Mouse (Mus musculus): ENCODE data around the gene Ankrd27.
A peak's percentile ranks its signal among the peaks of the same experiment; 100 is the strongest.

Ankrd27 gene

GRCm38 (mm10) chr7:35659173-35659572, 73.1 kb downstream of the Ankrd27 start:
- Histone ChIP-seq H3K36me3 (ENCODE audit: insufficient read depth, low read length) (no peaks in the 10 kb centered on the region), H3K9me3 (ENCODE audit: low read length) (no peaks in the 10 kb centered on the region), H3K4me3 (replicated peaks; ENCODE audit: low read length) (no peak overlapping the region), H3K4me1 (replicated peaks; ENCODE audit: low read depth, low read length) (peaks cover 50% of the 10 kb centered on the region), H3K27me3 (ENCODE audit: insufficient read depth, low read length) (0 out of 2 replicates have a peak, but pooled peaks cover 2% of the 10 kb centered on the region)
- TF ChIP-seq CTCF (conservative IDR thresholded peaks at IDR 0.05; ENCODE audit: low read length) = peak; percentile 97
- TF ChIP-seq POU5F1 (IDR thresholded peaks at IDR 0.05; ENCODE audit: borderline replicate concordance, low read length) = no peak

- no peaks in the 10 kb centered on the region for H3K9me3 ChIP-seq (ENCODE audit: low read length)
- no peak overlapping the region for H3K4me3 ChIP-seq (replicated peaks; ENCODE audit: low read length)
- 0 out of 2 replicates have a peak, but pooled peaks cover 2% of the 10 kb centered on the region for H3K27me3 ChIP-seq (ENCODE audit: insufficient read depth, low read length)
- peaks cover 25% of the 10 kb centered on the region for H3K4me1 ChIP-seq (replicated peaks; ENCODE audit: low read depth, low read length)
- TF ChIP-seq CTCF (conservative IDR thresholded peaks at IDR 0.05; ENCODE audit: low read length) (no peak), POU5F1 (IDR thresholded peaks at IDR 0.05; ENCODE audit: borderline replicate concordance, low read length) (no peak), NANOG (IDR thresholded peaks at IDR 0.05; ENCODE audit: borderline replicate concordance, low read length) (no peak)
- H3K36me3 ChIP-seq (ENCODE audit: insufficient read depth, low read length) = no peaks in the 10 kb centered on the region
Measured at GRCm38 (mm10) chr7:35663790-35664376, 77.8 kb downstream of the Ankrd27 start.

- H3K27me3 ChIP-seq (ENCODE audit: insufficient read depth, low read length) = no peaks in the 10 kb centered on the region
- TF ChIP-seq NANOG (IDR thresholded peaks at IDR 0.05; ENCODE audit: borderline replicate concordance, low read length) (no peak), POU5F1 (IDR thresholded peaks at IDR 0.05; ENCODE audit: borderline replicate concordance, low read length) (no peak), CTCF (conservative IDR thresholded peaks at IDR 0.05; ENCODE audit: low read length) (no peak)
- no peaks in the 10 kb centered on the region for H3K36me3 ChIP-seq (ENCODE audit: insufficient read depth, low read length)
- H3K9me3 ChIP-seq (ENCODE audit: low read length) = no peaks in the 10 kb centered on the region
- peaks cover 25% of the 10 kb centered on the region for H3K4me1 ChIP-seq (replicated peaks; ENCODE audit: low read depth, low read length)
- no peak overlapping the region for H3K4me3 ChIP-seq (replicated peaks; ENCODE audit: low read length)
Measured at GRCm38 (mm10) chr7:35668066-35669041, 82.3 kb downstream of the Ankrd27 start.

GRCm38 (mm10) chr7:35678976-35679375, 92.9 kb downstream of the Ankrd27 start:
- Histone ChIP-seq H3K36me3 (ENCODE audit: insufficient read depth, low read length) (no peaks in the 10 kb centered on the region), H3K27me3 (ENCODE audit: insufficient read depth, low read length) (no peaks in the 10 kb centered on the region), H3K4me1 (replicated peaks; ENCODE audit: low read depth, low read length) (peaks cover 18% of the 10 kb centered on the region; the same call in 1 of the 2 replicates), H3K9me3 (ENCODE audit: low read length) (peaks cover 7% of the 10 kb centered on the region), H3K4me3 (replicated peaks; ENCODE audit: low read length) (no peak overlapping the region)
- TF ChIP-seq NANOG (IDR thresholded peaks at IDR 0.05; ENCODE audit: borderline replicate concordance, low read length) (no peak), CTCF (conservative IDR thresholded peaks at IDR 0.05; ENCODE audit: low read length) (no peak), POU5F1 (IDR thresholded peaks at IDR 0.05; ENCODE audit: borderline replicate concordance, low read length) (no peak)

GRCm38 (mm10) chr7:35681559-35681958, 95.5 kb downstream of the Ankrd27 start:
- Histone ChIP-seq H3K27me3 (ENCODE audit: insufficient read depth, low read length) (no peaks in the 10 kb centered on the region; the same call in 1 of the 2 replicates), H3K9me3 (ENCODE audit: low read length) (peaks cover 7% of the 10 kb centered on the region), H3K4me3 (replicated peaks; ENCODE audit: low read length) (no peak overlapping the region), H3K36me3 (ENCODE audit: insufficient read depth, low read length) (no peaks in the 10 kb centered on the region), H3K4me1 (replicated peaks; ENCODE audit: low read depth, low read length) (peaks cover 16% of the 10 kb centered on the region)
- TF ChIP-seq POU5F1 (IDR thresholded peaks at IDR 0.05; ENCODE audit: borderline replicate concordance, low read length) (no peak), NANOG (IDR thresholded peaks at IDR 0.05; ENCODE audit: borderline replicate concordance, low read length) (no peak), CTCF (conservative IDR thresholded peaks at IDR 0.05; ENCODE audit: low read length) (peak; percentile 87)

- no peaks in the 10 kb centered on the region for H3K9me3 ChIP-seq (ENCODE audit: low read length)
- peaks cover 35% of the 10 kb centered on the region for H3K4me1 ChIP-seq (replicated peaks; ENCODE audit: low read depth, low read length)
- H3K36me3 ChIP-seq (ENCODE audit: insufficient read depth, low read length) = no peaks in the 10 kb centered on the region
- H3K27me3 ChIP-seq (ENCODE audit: insufficient read depth, low read length) = no peaks in the 10 kb centered on the region; the same call in 1 of the 2 replicates
- TF ChIP-seq NANOG (IDR thresholded peaks at IDR 0.05; ENCODE audit: borderline replicate concordance, low read length) = no peak
- no peak for TF ChIP-seq POU5F1 (IDR thresholded peaks at IDR 0.05; ENCODE audit: borderline replicate concordance, low read length)
- no peak for TF ChIP-seq CTCF (conservative IDR thresholded peaks at IDR 0.05; ENCODE audit: low read length)
- no peak overlapping the region for H3K4me3 ChIP-seq (replicated peaks; ENCODE audit: low read length)
Measured at GRCm38 (mm10) chr7:35683409-35684122, 97.5 kb downstream of the Ankrd27 start.

- H3K4me1 ChIP-seq (replicated peaks; ENCODE audit: low read depth, low read length) = peaks cover 42% of the 10 kb centered on the region
- no peak for TF ChIP-seq POU5F1 (IDR thresholded peaks at IDR 0.05; ENCODE audit: borderline replicate concordance, low read length)
- no peak for TF ChIP-seq CTCF (conservative IDR thresholded peaks at IDR 0.05; ENCODE audit: low read length)
- TF ChIP-seq NANOG (IDR thresholded peaks at IDR 0.05; ENCODE audit: borderline replicate concordance, low read length) = no peak
- peaks cover 11% of the 10 kb centered on the region for H3K36me3 ChIP-seq (ENCODE audit: insufficient read depth, low read length)
Measured at GRCm38 (mm10) chr7:35686216-35686615, 100.2 kb downstream of the Ankrd27 start.

GRCm38 (mm10) chr7:35686756-35687155, 100.7 kb downstream of the Ankrd27 start:
- H3K4me3 ChIP-seq (replicated peaks; ENCODE audit: low read length) = peak overlapping the region; percentile 54
- peaks cover 42% of the 10 kb centered on the region for H3K4me1 ChIP-seq (replicated peaks; ENCODE audit: low read depth, low read length)
- peaks cover 16% of the 10 kb centered on the region for H3K36me3 ChIP-seq (ENCODE audit: insufficient read depth, low read length)
- no peak for TF ChIP-seq NANOG (IDR thresholded peaks at IDR 0.05; ENCODE audit: borderline replicate concordance, low read length)
- TF ChIP-seq POU5F1 (IDR thresholded peaks at IDR 0.05; ENCODE audit: borderline replicate concordance, low read length) = no peak
- peak; percentile 98 for TF ChIP-seq CTCF (conservative IDR thresholded peaks at IDR 0.05; ENCODE audit: low read length)
- no peaks in the 10 kb centered on the region; the same call in 1 of the 2 replicates for H3K27me3 ChIP-seq (ENCODE audit: insufficient read depth, low read length)
- no peaks in the 10 kb centered on the region for H3K9me3 ChIP-seq (ENCODE audit: low read length)

More at GRCm38 (mm10) chr7:35686216-35686615, 100.2 kb downstream of the Ankrd27 start:
- Histone ChIP-seq H3K27me3 (ENCODE audit: insufficient read depth, low read length) (no peaks in the 10 kb centered on the region; the same call in 1 of the 2 replicates), H3K9me3 (ENCODE audit: low read length) (no peaks in the 10 kb centered on the region), H3K4me3 (replicated peaks; ENCODE audit: low read length) (peak overlapping the region; percentile 54)

Measured in E14TG2a.4 (cell line).